Mouse (Mus musculus): Measurements from ENCODE around the gene Dpm2.

Gene Dpm2

GRCm38 (mm10) chr2:32547380-32547779 is 23.3 kb upstream of the Dpm2 start:
- DNase-seq (ENCODE audit: low spot score), result no peak

- no peak for DNase-seq (ENCODE audit: low spot score)
Measured at GRCm38 (mm10) chr2:32547964-32548739, 22.5 kb upstream of the Dpm2 start.

GRCm38 (mm10) chr2:32549171-32549570 is 21.5 kb upstream of the Dpm2 start:
- DNase-seq (ENCODE audit: low spot score), result no peak

GRCm38 (mm10) chr2:32549764-32550163 is 20.9 kb upstream of the Dpm2 start:
- no peak for DNase-seq (ENCODE audit: low spot score)

GRCm38 (mm10) chr2:32551236-32551635 is 19.4 kb upstream of the Dpm2 start:
- DNase-seq (ENCODE audit: low spot score), result no peak

GRCm38 (mm10) chr2:32553592-32554148 is 17.0 kb upstream of the Dpm2 start:
- DNase-seq (ENCODE audit: low spot score), result peak; percentile 62

GRCm38 (mm10) chr2:32555484-32555883 is 15.2 kb upstream of the Dpm2 start:
- no peak for DNase-seq (ENCODE audit: low spot score)

GRCm38 (mm10) chr2:32556019-32556418 is 14.6 kb upstream of the Dpm2 start:
- no peak for DNase-seq (ENCODE audit: low spot score)

- DNase-seq (ENCODE audit: low spot score), result no peak
Measured at GRCm38 (mm10) chr2:32559570-32559969, 11.1 kb upstream of the Dpm2 start.

GRCm38 (mm10) chr2:32566536-32567063 is 4.1 kb upstream of the Dpm2 start:
- peak; percentile 65 for DNase-seq (ENCODE audit: low spot score)

- DNase-seq (ENCODE audit: low spot score), result no peak
Measured at GRCm38 (mm10) chr2:32568149-32568548, 2.5 kb upstream of the Dpm2 start.

- no peak for DNase-seq (ENCODE audit: low spot score)
Measured at GRCm38 (mm10) chr2:32568941-32569340, 1.7 kb upstream of the Dpm2 start.

GRCm38 (mm10) chr2:32572196-32572595 is 1.5 kb downstream of the Dpm2 start:
- no peak for DNase-seq (ENCODE audit: low spot score)

- no peak for DNase-seq (ENCODE audit: low spot score)
Measured at GRCm38 (mm10) chr2:32574497-32574896, 3.8 kb downstream of the Dpm2 start, which contains the start of gene Pip5kl1. Gene Pip5kl1 (plus strand): TSS chr2:32574797.

- peak; percentile 74 for DNase-seq (ENCODE audit: low spot score)
Measured at GRCm38 (mm10) chr2:32574901-32575585, 4.4 kb downstream of the Dpm2 start.

GRCm38 (mm10) chr2:32575586-32576160 is 5.0 kb downstream of the Dpm2 start, which contains the start of gene 9430097D07Rik:
Gene 9430097D07Rik (minus strand): TSS chr2:32575684.
- peak; percentile 50 for DNase-seq (ENCODE audit: low spot score)

GRCm38 (mm10) chr2:32576532-32576931 is 5.9 kb downstream of the Dpm2 start:
- no peak for DNase-seq (ENCODE audit: low spot score)

- no peak for DNase-seq (ENCODE audit: low spot score)
Measured at GRCm38 (mm10) chr2:32578146-32579046, 7.7 kb downstream of the Dpm2 start.

- no peak for DNase-seq (ENCODE audit: low spot score)
Measured at GRCm38 (mm10) chr2:32581450-32582095, 10.9 kb downstream of the Dpm2 start.
